Mouse (Mus musculus) urinary bladder, adult 2 months (tissue): ENCODE measurements around the gene Rimbp2. TPM values are rescaled to one million over a fixed set of nuclear protein-coding genes. Genes with fewer than 3 reads are reported as not detected.
"Not testable (repeated sequence)": the region's sequence is repeated elsewhere in the genome, so short reads cannot be mapped to it uniquely, and the experiment has no call there.

Source experiments
- DNase-seq: peaks from one replicate; pipeline ENCODE4 v3.0.0; 2022; ENCODE audit warnings: low spot score
- polyA plus RNA-seq: library from polyadenylated mRNA; depleted of rRNA; stranded (reverse); fragments of >200 nt; gene quantifications from 2 replicates; pipeline ENCODE4 v1.2.3, GENCODE M21; 2012; rRNA removed

Gene Rimbp2
- polyA plus RNA-seq, 1 experiment = 0.12 TPM

- no peak for DNase-seq
Measured at GRCm38 (mm10) chr5:128746261-128746660, 207.0 kb downstream of the Rimbp2 start.

DNA sequence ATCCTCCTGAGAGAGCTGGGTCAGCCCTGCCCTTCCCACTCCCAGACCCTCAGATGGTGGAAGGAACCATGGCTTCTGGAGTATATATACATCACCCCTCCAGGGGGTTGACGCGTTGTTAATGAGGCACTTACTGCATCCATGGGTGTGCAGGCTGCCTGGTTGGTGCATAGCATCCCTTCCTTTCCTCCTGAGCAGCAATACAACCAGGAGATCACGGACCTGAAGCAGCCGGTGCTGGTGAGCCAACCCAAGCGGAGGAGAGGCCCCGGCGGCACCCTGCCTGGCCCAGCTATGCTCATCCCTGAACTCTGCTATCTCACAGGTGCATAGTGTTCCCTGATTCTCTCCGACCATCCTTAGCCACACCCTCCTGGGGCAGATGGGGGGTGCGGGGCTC lies 208.1 kb downstream of the Rimbp2 start:
- DNase-seq = no peak

DNA sequence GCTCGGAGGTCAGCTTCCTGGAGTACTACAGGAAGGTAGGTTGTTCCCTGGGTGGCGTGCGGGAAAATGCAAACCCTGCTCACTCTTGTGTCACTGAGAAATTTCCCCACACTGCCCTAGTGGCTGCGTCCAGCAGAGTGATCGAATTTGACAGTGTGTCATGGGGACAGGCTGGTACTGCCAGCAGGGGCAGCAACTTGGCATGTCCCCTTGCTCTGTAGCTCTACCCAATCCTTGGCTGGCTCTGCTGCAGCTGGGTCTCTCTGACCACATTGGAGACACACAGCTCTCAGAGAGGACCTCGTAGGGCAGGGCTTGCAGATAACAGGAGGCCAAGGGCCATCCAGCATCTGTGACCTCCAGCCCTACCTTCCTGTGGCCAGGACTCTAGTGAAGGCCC lies 208.9 kb downstream of the Rimbp2 start:
- DNase-seq = no peak

GRCm38 (mm10) chr5:128739838-128740171 lies 213.5 kb downstream of the Rimbp2 start:
- no peak for DNase-seq

DNA sequence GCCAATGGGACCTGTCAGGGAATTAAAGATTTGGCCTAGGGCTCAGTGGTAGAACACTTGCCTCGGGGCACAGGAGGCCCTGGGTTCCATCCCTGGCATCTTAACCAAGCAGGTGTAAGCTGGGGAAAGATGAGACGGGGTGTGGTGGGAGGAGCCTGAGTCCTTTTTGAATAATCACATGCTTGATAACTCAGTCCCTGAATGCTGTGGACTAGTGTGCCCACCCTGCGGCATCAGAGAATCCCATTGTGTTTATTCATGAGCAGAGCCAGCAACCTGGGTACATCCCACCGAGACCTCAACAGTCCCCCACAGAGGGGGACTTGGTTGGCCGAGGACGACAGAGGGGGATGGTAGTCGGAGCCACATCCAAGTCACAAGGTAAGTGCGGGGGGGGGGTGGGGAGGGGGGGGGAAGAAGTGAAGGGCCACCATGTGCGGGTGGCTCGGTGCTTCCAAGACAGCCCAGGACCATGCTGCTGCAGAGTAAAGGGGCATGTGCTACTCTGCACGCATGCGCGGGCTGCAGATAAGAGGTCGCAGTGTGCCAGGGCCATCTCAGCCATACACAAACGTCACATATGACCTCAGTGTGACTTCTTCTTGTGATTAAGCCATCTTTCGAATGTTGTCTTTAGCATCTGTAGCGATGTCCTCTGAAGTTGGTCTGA lies 214.0 kb downstream of the Rimbp2 start:
- no peak for DNase-seq

DNA sequence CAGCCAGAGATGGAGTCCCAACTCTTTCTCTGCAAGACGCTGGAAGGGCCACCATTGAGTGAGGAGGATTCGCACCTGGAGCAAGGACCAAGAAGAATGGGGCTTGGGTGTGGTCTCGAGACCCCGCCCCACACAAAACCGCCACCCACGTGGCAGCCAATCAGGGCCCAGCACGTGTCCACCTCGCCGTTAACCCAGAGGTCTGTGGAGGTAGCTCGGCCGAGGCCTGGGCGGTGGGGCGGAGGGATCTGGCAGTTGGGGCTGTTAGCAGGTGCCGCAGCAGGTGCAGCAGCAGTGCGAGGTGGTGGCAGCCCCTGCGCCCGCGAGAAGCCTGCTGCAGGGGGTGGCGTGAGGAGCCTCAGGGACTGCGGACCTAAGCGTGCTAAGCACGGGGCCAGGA lies 217.4 kb downstream of the Rimbp2 start:
- no peak for DNase-seq

DNA sequence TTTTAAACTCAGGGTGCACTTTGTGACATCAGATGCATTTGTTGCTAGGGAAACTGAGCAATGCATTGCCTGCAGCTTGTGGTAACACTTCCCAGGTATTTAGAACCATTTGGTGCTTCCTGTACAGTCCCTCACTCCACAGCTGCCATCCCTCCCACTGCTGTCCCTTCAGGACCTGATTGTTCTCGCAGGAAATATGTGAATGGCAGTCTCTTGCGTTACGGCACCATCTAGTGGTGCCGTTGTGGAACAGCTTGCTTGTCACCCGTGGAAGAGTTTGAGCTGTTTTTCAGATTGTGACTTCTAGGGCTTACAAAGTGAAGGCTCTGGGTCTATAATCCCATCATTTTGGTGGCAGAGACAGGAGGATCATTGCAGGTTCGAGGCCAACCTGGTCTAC lies 219.3 kb downstream of the Rimbp2 start:
- DNase-seq = no peak

DNA sequence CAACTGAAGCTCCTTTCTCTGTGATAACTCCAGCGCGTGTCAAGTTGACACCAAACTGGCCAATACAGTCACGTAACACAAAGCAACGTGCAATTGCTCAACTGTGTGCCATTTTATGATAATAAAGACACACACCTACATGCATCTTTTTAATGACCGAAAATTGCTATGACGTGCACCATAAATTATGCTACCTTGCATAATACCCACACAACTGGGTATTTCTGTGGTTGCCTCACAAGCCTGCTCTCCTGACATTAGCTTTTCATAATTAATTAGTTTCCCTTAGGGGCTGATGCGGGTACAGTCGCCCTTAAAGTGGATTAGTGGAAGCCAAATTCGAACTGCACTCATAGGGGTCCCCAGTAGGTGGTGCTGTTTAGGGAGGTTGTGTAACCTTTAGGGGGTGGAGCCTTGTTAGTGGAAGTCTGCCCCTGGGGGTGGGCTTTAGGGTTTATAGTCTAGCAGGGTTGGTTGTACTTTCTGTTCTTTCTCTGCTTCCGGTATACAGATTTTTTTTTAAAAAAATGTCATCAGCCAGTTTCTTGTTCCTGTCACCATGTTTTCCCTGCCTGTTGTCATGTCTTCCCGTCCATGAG lies 220.8 kb downstream of the Rimbp2 start:
- no peak for DNase-seq

GRCm38 (mm10) chr5:128730634-128731033 lies 222.7 kb downstream of the Rimbp2 start:
- DNase-seq = no peak

- no peak for DNase-seq
Measured at GRCm38 (mm10) chr5:128729341-128729740, 223.9 kb downstream of the Rimbp2 start.

DNA sequence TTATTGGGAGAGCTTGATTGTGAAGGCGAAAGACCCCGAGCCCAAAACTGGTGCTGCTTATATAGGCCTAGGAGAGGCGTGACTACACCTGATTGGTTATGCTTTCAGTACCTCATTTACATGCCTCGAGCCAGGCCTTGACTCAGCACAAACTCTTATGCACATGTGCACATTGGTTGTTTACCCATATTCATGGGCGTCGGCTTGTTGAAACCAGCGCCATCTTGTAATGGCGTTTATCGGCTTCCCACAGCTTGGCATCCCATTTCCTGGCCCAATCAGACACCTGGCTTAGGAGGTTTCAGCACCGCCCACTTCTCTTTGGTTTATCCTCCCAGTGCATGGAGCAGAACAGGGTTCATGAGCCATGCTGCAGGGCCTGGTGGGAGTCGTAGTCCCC lies 232.8 kb downstream of the Rimbp2 start:
- not testable (repeated sequence) for DNase-seq

DNA sequence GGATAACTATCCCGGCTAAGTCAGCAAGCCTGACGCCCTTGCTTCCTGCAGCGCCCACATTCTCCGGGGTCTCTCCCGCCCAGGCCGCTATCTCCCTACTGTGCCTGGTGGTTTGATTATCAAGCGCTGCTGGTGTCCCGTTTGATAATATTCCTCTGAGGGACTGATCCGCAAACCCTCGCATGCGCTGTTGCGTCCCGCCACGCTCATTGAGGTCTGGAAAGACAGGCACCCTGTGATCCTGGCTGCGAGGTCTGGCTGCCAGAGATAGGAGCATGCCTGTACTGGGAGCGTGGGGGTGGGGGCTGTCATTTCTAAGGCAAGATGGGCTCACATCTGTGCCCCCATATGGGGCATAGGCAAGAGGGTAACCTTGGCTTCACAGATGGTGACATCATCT lies 238.1 kb downstream of the Rimbp2 start:
- DNase-seq = no peak

- no peak for DNase-seq
Measured at GRCm38 (mm10) chr5:128711847-128712246, 241.4 kb downstream of the Rimbp2 start.

- DNase-seq = no peak
Measured at GRCm38 (mm10) chr5:128710596-128710995, 242.7 kb downstream of the Rimbp2 start.

DNA sequence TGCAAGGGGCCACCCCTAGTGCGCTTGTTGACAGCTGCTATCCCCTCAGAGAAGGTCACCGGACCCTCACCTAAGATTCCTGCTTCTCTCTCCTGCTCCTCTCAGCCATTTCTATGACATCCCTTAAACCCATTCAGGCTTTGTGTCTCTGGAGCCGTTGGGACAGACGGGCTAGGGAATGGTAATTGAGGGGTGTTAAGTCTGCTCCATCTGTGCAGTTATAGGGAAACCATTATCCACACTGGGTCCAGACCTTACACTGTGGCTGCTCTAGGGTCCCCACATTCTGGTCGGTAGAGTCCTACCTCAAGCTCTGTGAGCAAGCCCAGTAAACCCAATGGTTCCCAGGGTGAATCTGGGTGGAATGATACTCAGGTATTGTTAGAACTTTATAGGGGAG lies 244.4 kb downstream of the Rimbp2 start:
- DNase-seq = no peak

Other genes with a start within 250 kb of the Rimbp2 start
- gene Stx2, start 55.1 kb upstream of the Rimbp2 start, polyA plus RNA-seq = 45.6 and 49.8 TPM in 2 replicates
- gene Ran, start 66.6 kb upstream of the Rimbp2 start, polyA plus RNA-seq = 85.8 and 88.0 TPM in 2 replicates
- 43.0 and 78.3 TPM in 2 replicates for gene Adgrd1, start 143.3 kb upstream of the Rimbp2 start, polyA plus RNA-seq